Mouse (Mus musculus) forebrain, embryonic 15.5 days (tissue): ENCODE data around the gene Tmed6. TPM values are rescaled to one million over a fixed set of nuclear protein-coding genes. Genes with fewer than 3 reads are reported as not detected.
A peak's percentile ranks its signal among the peaks of the same experiment; 100 is the strongest.

Experiments used
- ATAC-seq: fragments of 200-750 bp; cut with Nextera tagmentation; replicated peaks from 2 replicates; pipeline ENCODE4 v1.8.0; 2017; ENCODE audit warnings: mild to moderate bottlenecking, moderate TSS enrichment, moderate library complexity
- H3K27ac ChIP-seq: fragments of 300-500 bp; sonication (generic); replicated peaks from 2 replicates; pipeline ENCODE4 v1.5.1; 2015; ENCODE audit warnings: mild to moderate bottlenecking, inconsistent platforms
- H3K27me3 ChIP-seq: fragments of 300-500 bp; sonication (generic); 2 replicates; pipeline ENCODE4 v1.6.1; 2015; ENCODE audit warnings: inconsistent platforms
- H3K36me3 ChIP-seq: fragments of 300-500 bp; sonication (generic); 2 replicates; pipeline ENCODE4 v1.6.1; 2015; ENCODE audit warnings: mild to moderate bottlenecking, inconsistent platforms
- H3K4me1 ChIP-seq: fragments of 300-500 bp; sonication (generic); 2 replicates; pipeline ENCODE4 v1.6.1; 2015; ENCODE audit warnings: inconsistent platforms
- H3K4me2 ChIP-seq: fragments of 300-500 bp; sonication (generic); replicated peaks from 2 replicates; pipeline ENCODE4 v1.6.1; 2015; ENCODE audit warnings: mild to moderate bottlenecking, inconsistent platforms
- H3K4me3 ChIP-seq: fragments of 300-500 bp; sonication (generic); 2 replicates; pipeline ENCODE4 v1.5.1; 2015; ENCODE audit warnings: mild to moderate bottlenecking, inconsistent platforms
- H3K9ac ChIP-seq: fragments of 300-500 bp; sonication (generic); replicated peaks from 2 replicates; pipeline ENCODE4 v1.6.1; 2015; ENCODE audit warnings: mild to moderate bottlenecking, inconsistent platforms
- H3K9me3 ChIP-seq: fragments of 300-500 bp; sonication (generic); 2 replicates; pipeline ENCODE4 v1.6.1; 2016; ENCODE audit warnings: inconsistent platforms
- WGBS: fragments of 180-500 bp; shearing (Covaris S2); methylation state at CpG from one replicate; pipeline ENCODE4 v1.1.7; 2015; ENCODE audit warnings: mixed read lengths; 5-methylcytosine and 5-hydroxymethylcytosine counted together
- microRNA-seq: library from miRNA; unstranded; fragments of <30 nt; microRNA quantifications from one replicate; pipeline ENCODE4, GENCODE M21; 2016
- polyA plus RNA-seq: library from polyadenylated mRNA; unstranded; fragments of >200 nt; fragmentation: Nextera tagmentation; extraction: Ambion mirVana; gene quantifications from 2 replicates; pipeline ENCODE4 v1.2.1, GENCODE M21; 2015

The Tmed6 gene
- polyA plus RNA-seq, 1 experiment from 2014 or later = not detected

GRCm38 (mm10) chr8:107030650-107031576 is 34.5 kb downstream of the Tmed6 start, which contains the start of gene Vps4a:
Vps4a (plus strand) TSS chr8:107031222.
- H3K4me3 ChIP-seq = peak within 1 kb of the TSS; percentile 85

GRCm38 (mm10) chr8:107030058-107030457 is 35.4 kb downstream of the Tmed6 start:
- no peaks in the 10 kb centered on the region for H3K9me3 ChIP-seq
- H3K27me3 ChIP-seq = no peaks in the 10 kb centered on the region
- ATAC-seq = no peak
- no peak overlapping the region for H3K9ac ChIP-seq
- H3K4me3 ChIP-seq = no peak overlapping the region
- no peaks in the 10 kb centered on the region for H3K36me3 ChIP-seq
- WGBS = 72% methylated on average over 5 of the region's 5 CpGs
- no peak overlapping the region for H3K4me2 ChIP-seq
- H3K4me1 ChIP-seq = peaks cover 19% of the 10 kb centered on the region
- H3K27ac ChIP-seq = no peak overlapping the region

More at GRCm38 (mm10) chr8:107030650-107031576, 34.5 kb downstream of the Tmed6 start, which contains the start of gene Vps4a:
- no peaks in the 10 kb centered on the region for H3K36me3 ChIP-seq
- H3K9ac ChIP-seq = peak within 1 kb of the TSS; percentile 88
- H3K9me3 ChIP-seq = no peaks in the 10 kb centered on the region
- peak; percentile 97 for ATAC-seq
- peak within 1 kb of the TSS; percentile 55 for H3K4me2 ChIP-seq
- 4% methylated on average over 66 of the region's 66 CpGs for WGBS
- no peaks in the 10 kb centered on the region for H3K27me3 ChIP-seq
- H3K27ac ChIP-seq = peak within 1 kb of the TSS; percentile 60
- H3K4me1 ChIP-seq = peaks cover 19% of the 10 kb centered on the region

- Histone ChIP-seq H3K4me1 (peaks cover 19% of the 10 kb centered on the region), H3K9me3 (no peaks in the 10 kb centered on the region), H3K4me2 (no peak overlapping the region), H3K27me3 (no peaks in the 10 kb centered on the region), H3K36me3 (no peaks in the 10 kb centered on the region), H3K4me3 (no peak overlapping the region), H3K9ac (no peak overlapping the region), H3K27ac (no peak overlapping the region)
- no peak for ATAC-seq
- 84% methylated on average over 3 of the region's 3 CpGs for WGBS
Observed at GRCm38 (mm10) chr8:107029310-107029709, 36.1 kb downstream of the Tmed6 start.

- H3K27ac ChIP-seq = no peak overlapping the region
- 91% methylated on average over 8 of the region's 8 CpGs for WGBS
- H3K4me2 ChIP-seq = no peak overlapping the region
- no peaks in the 10 kb centered on the region for H3K4me1 ChIP-seq
- no peaks in the 10 kb centered on the region for H3K36me3 ChIP-seq
- H3K4me3 ChIP-seq = no peak overlapping the region
- no peaks in the 10 kb centered on the region for H3K27me3 ChIP-seq
- ATAC-seq = no peak
- no peak overlapping the region for H3K9ac ChIP-seq
- H3K9me3 ChIP-seq = no peaks in the 10 kb centered on the region
Observed at GRCm38 (mm10) chr8:107023479-107023878, 42.0 kb downstream of the Tmed6 start.

GRCm38 (mm10) chr8:107014915-107015314 is 50.5 kb downstream of the Tmed6 start:
- Histone ChIP-seq H3K27ac (no peak overlapping the region), H3K36me3 (no peaks in the 10 kb centered on the region), H3K27me3 (no peaks in the 10 kb centered on the region), H3K9ac (no peak overlapping the region), H3K9me3 (no peaks in the 10 kb centered on the region), H3K4me1 (no peaks in the 10 kb centered on the region), H3K4me2 (no peak overlapping the region), H3K4me3 (no peak overlapping the region)
- ATAC-seq = no peak
- 90% methylated on average over 1 of the region's 1 CpGs for WGBS

- WGBS = 88% methylated on average over 2 of the region's 2 CpGs
- Histone ChIP-seq H3K4me2 (no peak overlapping the region), H3K9ac (no peak overlapping the region), H3K9me3 (no peaks in the 10 kb centered on the region), H3K4me3 (no peak overlapping the region), H3K27me3 (no peaks in the 10 kb centered on the region), H3K27ac (no peak overlapping the region), H3K36me3 (no peaks in the 10 kb centered on the region), H3K4me1 (no peaks in the 10 kb centered on the region)
- no peak for ATAC-seq
Observed at GRCm38 (mm10) chr8:107012666-107013065, 52.8 kb downstream of the Tmed6 start.

Small RNA genes within 50 kb of the gene (microRNA-seq; reads per million reads assigned to microRNA genes)
- 2.0 reads per million for gene Mir7075

Other genes starting within 250 kb of the Tmed6 start
- gene Has3, start 195.4 kb downstream of the Tmed6 start, polyA plus RNA-seq = 0.89 and 0.95 TPM in 2 replicates
- gene Utp4, start 172.0 kb downstream of the Tmed6 start, polyA plus RNA-seq = 49.1 and 49.4 TPM in 2 replicates
- gene Sntb2, start 129.9 kb downstream of the Tmed6 start, polyA plus RNA-seq = 3.7 and 4.3 TPM in 2 replicates
- gene Vps4a, start 34.4 kb downstream of the Tmed6 start, polyA plus RNA-seq = 138 and 148 TPM in 2 replicates
- 37.9 and 38.7 TPM in 2 replicates for gene Pdf, start 17.0 kb downstream of the Tmed6 start, polyA plus RNA-seq
- 42.2 and 45.7 TPM in 2 replicates for gene Cog8, start 9.0 kb downstream of the Tmed6 start, polyA plus RNA-seq
- gene Nip7, start 8.8 kb downstream of the Tmed6 start, polyA plus RNA-seq = 81.0 and 84.1 TPM in 2 replicates
- gene Terf2, start 30.9 kb upstream of the Tmed6 start, polyA plus RNA-seq = 22.8 and 26.1 TPM in 2 replicates
- 103 and 105 TPM in 2 replicates for gene Cyb5b, start 85.0 kb upstream of the Tmed6 start, polyA plus RNA-seq
- gene Nfat5, start 227.8 kb upstream of the Tmed6 start, polyA plus RNA-seq = 9.4 and 10.2 TPM in 2 replicates